Mouse (Mus musculus): ENCODE results near the gene Cdk4.

DNA sequence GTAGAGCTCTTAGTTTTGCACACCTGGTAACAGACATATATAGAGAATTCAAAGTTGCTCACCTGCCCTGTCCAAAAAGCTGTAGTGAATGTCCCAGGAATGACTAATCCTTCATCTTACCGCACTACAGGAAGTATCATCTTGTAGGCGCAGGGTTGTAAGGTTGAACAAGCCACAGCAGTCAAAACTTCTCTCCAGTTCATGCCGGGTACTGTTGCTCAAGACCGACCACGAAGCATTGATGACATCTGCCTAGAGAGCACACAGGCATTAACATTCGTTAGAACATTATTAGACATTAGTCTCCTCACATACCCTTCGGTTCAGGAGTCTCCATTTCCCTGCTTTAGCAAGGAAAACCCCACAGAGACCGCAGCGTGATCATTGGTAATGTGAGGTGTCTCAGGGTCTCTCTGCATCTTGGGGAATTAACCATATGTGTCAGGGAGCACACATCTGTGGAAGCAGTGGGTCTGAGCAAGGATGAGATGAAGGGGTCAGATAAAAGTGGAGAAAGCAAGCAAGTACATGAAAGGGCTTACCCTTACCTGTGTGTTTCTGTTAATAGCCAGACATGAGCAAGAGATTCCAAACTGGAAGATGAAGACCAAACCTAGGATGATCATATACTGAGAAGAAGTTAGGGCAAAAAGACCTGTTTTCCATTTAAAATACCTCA is 5.2 kb downstream of the Cdk4 start:
- TF ChIP-seq POLR2A (IDR thresholded peaks at IDR 0.05; ENCODE audit: insufficient read length, low read depth) (peak; percentile 8), MAX (IDR thresholded peaks at IDR 0.05; ENCODE audit: low read depth) (no peak), TCF3 (IDR thresholded peaks at IDR 0.05; ENCODE audit: insufficient read length, low read depth) (no peak)

All from myocyte (in vitro differentiated cells).